Mouse (Mus musculus) gastrocnemius, postnatal 36 days (tissue): Measurements from ENCODE around the gene Sipa1l2. TPM values are rescaled to one million over a fixed set of nuclear protein-coding genes. Genes with fewer than 3 reads are reported as not detected.
A peak's percentile ranks its signal among the peaks of the same experiment; 100 is the strongest.

Experiments
- DNase-seq, 2 experiments: peaks; one replicate each; pipeline ENCODE4 v3.0.0; 2022
- intact Hi-C: fragments of 180-260 bp; cut with DNase I; formaldehyde crosslinking; loops from one replicate; pipeline ENCODE4 v1.15.1; 2025
- total RNA-seq, 2 experiments: library from RNA; stranded (reverse); gene quantifications; 2 replicates each; pipeline ENCODE4 v1.2.3; 2021

The Sipa1l2 gene
- total RNA-seq, 2 experiments from 2014 or later = 4.9 to 5.2 TPM

DNA sequence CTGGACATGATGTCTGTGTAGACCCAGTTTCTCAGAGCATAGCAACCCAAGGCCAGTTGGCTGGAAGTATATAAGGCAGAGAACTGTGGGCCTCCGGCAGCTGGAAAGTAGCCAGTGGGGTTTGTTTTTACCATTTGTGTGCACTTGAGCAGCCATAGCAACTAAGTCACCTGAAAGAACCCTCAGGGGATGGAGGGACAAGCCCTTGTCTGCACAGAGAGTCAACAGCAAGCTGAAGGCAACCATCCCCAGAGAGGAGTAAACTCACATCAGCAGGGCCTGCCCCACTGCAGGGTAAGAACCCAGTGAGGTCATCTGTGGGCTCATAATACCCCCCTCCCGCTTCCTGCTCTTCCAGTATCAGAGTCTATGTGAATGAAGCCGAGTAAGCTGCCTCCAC is 14.7 kb upstream of the Sipa1l2 start:
- no peak for DNase-seq
- intact Hi-C loops = no loop called here

DNA sequence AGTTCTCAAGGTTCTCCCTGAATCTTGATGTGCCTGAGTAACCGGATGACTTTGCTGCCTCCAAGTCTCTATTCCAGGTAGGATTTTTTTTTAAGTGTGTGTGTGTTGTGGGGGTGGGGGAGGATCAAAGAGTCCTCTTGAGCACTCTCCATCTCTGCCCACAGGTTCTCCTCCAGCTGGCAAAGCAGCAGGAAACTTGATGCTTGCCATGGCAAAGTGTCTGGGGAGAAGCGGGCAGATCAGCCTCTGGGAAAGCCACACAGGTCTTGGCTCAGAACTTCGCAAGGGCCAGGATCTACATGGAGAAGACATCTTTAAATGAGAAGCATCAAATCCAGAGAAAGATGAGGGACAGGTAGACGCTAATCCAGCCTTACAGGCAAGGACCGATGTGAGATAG is 10.8 kb upstream of the Sipa1l2 start:
- peak in 1 of 2 experiments; percentile 21 for DNase-seq

GRCm38 (mm10) chr8:125576127-125576526 is 6.5 kb upstream of the Sipa1l2 start:
- intact Hi-C loops = loop anchor here (5.0 kb wide), 2 partner anchors 141 to 296 kb away; no protein-coding TSS in a partner anchor
- no peak for DNase-seq

More for the DNA sequence above, 10.8 kb upstream of the Sipa1l2 start:
- intact Hi-C loops = no loop called here

- DNase-seq = no peak
- intact Hi-C loops = loop anchor here (5.0 kb wide), 3 partner anchors 93 to 283 kb away; partner anchors contain the start of gene Map10
Measured at GRCm38 (mm10) chr8:125574280-125574679, 4.7 kb upstream of the Sipa1l2 start.

DNA sequence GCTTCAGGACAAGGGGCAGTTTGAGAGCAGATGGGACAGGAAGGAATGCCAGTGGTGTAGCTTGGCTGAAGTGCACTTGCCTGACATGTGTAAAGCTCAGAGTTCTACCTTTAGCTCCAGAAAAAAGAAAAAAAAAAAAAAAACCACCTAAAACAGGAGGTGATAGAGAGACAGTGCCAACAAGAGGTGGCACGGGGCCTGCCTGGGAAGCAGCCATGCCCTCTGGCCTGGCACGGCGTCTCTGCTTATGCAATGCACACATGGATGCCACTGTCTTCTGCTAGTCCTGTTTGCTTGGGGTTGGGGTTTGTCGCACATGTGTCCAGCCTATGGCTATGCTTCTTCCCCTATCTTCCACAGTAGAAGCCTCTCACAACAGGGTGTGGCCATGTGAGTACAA is 2.6 kb upstream of the Sipa1l2 start:
- no peak for DNase-seq
- intact Hi-C loops = loop anchor here (5.0 kb wide), 3 partner anchors 95 to 285 kb away; partner anchors contain the start of gene Map10

DNA sequence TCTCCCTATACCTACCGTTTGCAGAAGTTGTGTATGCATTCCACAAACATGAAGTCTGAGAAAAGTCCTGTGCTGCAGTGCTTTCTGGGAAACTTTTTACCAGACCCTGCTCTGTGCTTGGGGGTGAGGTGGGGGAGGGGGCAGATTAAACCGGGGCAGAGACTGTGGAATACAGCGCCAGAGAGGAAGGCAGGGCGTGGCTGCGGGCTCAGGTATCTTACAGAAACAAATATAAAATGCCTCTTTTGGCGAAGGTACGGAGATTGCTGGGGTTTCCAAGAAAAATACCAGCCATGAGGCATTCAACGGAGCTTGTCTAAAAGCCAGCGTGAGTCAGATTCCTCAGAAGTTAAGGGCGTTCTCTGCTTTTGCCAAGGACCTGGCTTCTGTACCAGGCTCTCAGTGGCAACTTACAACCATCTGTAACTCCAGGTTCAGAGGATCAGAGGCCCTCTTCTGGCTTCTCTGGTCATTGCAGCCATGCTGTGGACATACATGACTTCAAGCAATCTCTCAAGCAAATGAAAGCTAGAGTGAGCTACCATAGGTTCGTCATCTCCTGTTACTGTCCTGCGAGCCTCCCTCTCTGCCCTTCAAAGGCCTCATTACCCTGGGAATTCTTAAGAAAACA is 1.3 kb upstream of the Sipa1l2 start:
- intact Hi-C loops = loop anchor here (5.0 kb wide), 3 partner anchors 96 to 286 kb away; partner anchors contain the start of gene Map10
- no peak for DNase-seq

DNA sequence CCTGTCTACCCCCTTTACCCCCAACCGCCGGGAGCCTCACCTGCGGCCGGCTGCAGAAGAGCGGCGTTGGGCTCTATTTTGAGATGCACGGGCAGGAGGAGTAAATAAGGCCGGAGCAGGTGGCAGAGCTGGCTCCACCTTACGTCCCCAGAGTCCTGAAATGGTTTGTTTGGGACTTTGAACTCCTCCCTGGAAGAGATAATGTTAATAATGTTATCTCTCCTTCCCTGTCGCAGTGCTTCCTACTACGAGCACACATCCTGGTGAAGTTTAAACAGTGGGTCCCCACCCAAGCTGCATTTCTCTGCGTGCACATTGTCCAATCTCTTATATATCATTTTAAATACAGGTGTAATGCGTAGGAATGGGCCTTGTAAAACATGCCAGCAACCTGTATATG is 781 bp upstream of the Sipa1l2 start:
- DNase-seq = no peak
- intact Hi-C loops = loop anchor here (5.0 kb wide), 3 partner anchors 97 to 287 kb away; partner anchors contain the start of gene Map10

DNA sequence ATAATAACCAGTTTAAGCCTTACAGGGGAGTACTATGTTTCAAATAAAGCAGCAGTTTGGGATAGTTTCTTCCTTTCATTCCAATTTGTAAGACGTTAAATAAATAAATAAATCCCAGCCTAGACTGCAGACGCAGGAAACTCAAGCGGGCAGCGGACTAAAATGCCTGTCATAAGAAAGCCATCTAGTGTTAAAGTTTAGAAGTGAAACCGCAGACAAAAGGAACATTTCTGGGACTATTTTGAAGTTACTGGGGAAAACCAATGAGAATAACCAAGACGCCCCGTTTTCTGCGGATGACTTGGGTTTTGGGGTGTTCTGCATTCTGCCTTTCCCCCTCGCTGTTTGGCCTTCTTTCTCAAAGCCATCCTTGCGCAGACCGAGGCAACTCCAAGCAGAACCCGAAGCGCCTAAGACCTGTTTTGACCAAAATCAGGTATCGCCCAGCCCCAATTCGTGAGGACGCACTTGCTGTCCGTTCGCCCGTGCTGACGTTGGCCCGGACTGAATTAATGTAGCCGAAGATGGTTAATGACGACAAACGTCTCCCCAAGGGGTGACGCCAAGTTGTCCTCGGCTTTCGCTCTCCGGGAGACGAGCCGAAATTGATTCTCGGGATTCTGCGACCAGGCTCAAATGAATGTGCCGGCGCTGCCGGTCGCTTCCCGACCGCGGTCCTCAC is 616 bp downstream of the Sipa1l2 start:
- DNase-seq = no peak
- intact Hi-C loops = loop anchor here (1.0 to 5.0 kb wide), 2 partner anchors 82 to 385 kb away; no protein-coding TSS in a partner anchor

- no peak for DNase-seq
- intact Hi-C loops = loop anchor here (5.0 kb wide), 1 partner anchor 81 kb away; no protein-coding TSS in a partner anchor
Measured at GRCm38 (mm10) chr8:125568421-125568850, 1.2 kb downstream of the Sipa1l2 start.

DNA sequence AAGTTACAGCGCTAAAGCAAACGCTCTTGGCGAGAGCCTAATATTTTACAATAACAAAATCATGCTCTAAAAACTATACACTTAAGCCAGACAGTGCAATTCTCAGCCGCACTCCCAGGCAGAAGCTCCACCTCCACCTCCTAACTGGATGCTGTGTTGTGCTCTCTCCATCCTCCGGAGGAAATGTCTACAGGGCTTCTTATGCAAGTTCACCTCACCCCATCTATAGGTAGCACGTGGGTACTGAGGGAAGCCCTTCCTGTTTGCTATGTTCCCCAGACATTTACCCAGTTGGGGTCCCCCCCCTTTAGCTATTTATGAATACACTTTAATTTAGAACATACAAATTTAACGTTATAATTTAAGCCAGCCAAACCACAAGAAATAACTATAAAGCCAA is 2.0 kb downstream of the Sipa1l2 start:
- no peak for DNase-seq
- intact Hi-C loops = loop anchor here (5.0 kb wide), 1 partner anchor 80 kb away; no protein-coding TSS in a partner anchor

DNA sequence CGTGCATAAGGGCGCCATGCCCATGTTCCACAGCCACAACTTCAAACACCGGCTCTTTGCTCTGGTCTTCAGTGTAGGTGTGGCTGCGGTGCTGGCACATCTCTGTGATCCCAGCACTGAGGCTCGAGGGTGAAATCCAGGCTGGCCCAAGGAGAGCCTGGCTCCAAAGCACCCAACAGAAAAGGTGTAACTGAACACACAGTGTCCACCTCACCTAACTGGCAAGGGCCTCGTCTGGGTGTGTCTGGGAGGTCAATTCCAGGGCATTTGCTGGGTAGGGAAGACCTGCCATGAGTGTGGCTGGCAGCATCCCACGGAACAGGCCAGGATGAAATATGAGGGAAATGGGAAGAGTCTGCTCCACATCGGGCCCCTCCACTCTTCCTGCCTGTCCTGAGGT is 6.7 kb downstream of the Sipa1l2 start:
- no peak for DNase-seq

GRCm38 (mm10) chr8:125560825-125561490 is 8.7 kb downstream of the Sipa1l2 start:
- DNase-seq = no peak
- intact Hi-C loops = no loop called here

More for the DNA sequence above, 6.7 kb downstream of the Sipa1l2 start:
- intact Hi-C loops = no loop called here

DNA sequence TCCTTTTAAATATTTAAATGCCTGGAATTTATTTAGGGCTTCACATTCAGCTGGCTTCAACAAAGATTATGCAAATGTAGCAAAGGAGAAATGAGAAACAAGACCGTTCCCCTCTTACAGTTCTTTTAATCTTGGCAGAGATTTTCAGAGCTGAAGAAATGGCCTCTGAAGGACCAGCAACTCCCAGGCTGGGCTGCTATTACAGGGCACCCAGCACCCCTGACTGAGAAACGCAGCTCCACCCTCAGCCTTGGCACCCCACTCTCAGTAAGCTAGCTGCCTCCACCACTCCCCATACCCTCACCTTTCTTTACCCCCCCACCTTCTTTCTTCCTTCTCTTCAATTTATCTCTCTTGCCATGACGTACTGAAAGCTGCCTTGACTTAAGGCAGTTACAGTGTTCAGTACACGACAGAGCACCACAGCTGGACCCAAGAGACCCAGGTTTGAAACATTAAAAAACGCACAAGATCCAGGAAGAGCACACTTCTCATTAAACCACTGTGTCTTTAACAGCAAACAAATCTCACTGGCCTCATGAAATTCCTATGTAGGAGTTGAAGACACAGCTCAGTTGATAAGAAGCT is 10.4 kb downstream of the Sipa1l2 start:
- no peak for DNase-seq
- intact Hi-C loops = no loop called here

GRCm38 (mm10) chr8:125558109-125559065 is 11.2 kb downstream of the Sipa1l2 start:
- intact Hi-C loops = no loop called here
- DNase-seq = peak; percentile 69 to 77

DNA sequence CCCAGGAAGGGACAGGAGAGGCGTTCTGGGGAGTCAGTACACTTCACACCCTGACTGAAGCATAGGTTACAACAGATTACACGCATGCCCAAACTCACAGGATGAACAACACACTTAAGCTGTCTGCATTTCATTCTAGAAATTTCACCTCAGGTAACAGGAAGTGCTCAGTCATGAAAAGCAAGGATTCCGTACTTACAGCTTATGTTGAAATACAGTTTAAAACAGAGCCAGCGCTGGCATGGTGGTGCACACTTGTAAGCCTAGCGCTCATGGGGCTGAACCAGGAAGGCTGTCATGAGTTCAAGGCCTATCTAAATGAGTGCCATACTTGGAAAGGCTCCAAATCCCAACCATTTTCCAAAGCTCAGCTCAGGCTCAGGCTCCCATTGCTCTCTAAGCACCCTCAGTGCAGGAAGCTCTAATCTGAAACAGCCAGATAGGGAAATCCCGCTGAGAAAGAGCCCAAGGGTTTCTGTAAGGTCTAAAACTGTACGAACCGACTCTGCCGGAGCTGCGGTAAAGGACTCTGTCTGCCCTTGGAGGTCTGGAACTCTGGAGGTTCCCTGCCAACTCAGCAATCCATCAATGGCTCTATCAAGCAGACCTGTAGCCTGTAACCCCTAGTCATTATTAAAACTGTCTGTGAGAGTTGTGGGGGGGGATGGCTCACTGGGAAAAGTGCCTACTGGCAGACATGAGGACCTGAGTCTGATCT is 12.1 kb downstream of the Sipa1l2 start:
- intact Hi-C loops = no loop called here
- no peak for DNase-seq

- no peak for DNase-seq
- intact Hi-C loops = no loop called here
Measured at GRCm38 (mm10) chr8:125556706-125557105, 12.9 kb downstream of the Sipa1l2 start.

DNA sequence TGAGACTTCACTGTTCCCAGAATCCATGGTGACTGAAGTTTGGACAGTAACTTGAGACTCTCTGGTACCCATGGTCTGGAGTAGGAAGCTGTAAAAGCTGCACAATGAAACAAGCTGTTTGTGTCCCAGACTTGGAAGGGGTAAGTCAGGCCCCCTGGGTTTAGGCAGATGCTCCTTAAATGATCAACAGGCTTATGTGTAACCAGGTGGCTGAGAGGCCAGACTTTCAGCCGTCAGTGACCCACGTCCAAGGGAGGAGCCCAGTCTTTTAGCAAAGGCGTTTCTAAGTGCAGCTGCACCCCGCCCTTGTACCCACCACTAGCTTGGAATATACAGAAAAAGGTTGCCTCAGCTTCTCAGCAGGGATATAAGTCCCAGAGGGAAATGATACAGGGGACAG is 19.0 kb downstream of the Sipa1l2 start:
- no peak for DNase-seq
- intact Hi-C loops = no loop called here

- intact Hi-C loops = loop anchor here (5.0 kb wide), 1 partner anchor 210 kb away; no protein-coding TSS in a partner anchor
- DNase-seq = no peak
Measured at GRCm38 (mm10) chr8:125547296-125547695, 22.3 kb downstream of the Sipa1l2 start.

GRCm38 (mm10) chr8:125545866-125546265 is 23.7 kb downstream of the Sipa1l2 start:
- no peak for DNase-seq

More at GRCm38 (mm10) chr8:125545866-125546265, 23.7 kb downstream of the Sipa1l2 start:
- intact Hi-C loops = loop anchor here (5.0 kb wide), 1 partner anchor 209 kb away; no protein-coding TSS in a partner anchor
